Mouse (Mus musculus): ENCODE data around the gene Tmbim6. TPM values are rescaled to one million over a fixed set of nuclear protein-coding genes. Genes with fewer than 3 reads are reported as not detected.
A peak's percentile ranks its signal among the peaks of the same experiment; 100 is the strongest.

Gene Tmbim6
- 1,000 to 10,000 TPM; 1,029 to 1,509 TPM for polyA plus RNA-seq (2017; shearing (Covaris generic))

DNA sequence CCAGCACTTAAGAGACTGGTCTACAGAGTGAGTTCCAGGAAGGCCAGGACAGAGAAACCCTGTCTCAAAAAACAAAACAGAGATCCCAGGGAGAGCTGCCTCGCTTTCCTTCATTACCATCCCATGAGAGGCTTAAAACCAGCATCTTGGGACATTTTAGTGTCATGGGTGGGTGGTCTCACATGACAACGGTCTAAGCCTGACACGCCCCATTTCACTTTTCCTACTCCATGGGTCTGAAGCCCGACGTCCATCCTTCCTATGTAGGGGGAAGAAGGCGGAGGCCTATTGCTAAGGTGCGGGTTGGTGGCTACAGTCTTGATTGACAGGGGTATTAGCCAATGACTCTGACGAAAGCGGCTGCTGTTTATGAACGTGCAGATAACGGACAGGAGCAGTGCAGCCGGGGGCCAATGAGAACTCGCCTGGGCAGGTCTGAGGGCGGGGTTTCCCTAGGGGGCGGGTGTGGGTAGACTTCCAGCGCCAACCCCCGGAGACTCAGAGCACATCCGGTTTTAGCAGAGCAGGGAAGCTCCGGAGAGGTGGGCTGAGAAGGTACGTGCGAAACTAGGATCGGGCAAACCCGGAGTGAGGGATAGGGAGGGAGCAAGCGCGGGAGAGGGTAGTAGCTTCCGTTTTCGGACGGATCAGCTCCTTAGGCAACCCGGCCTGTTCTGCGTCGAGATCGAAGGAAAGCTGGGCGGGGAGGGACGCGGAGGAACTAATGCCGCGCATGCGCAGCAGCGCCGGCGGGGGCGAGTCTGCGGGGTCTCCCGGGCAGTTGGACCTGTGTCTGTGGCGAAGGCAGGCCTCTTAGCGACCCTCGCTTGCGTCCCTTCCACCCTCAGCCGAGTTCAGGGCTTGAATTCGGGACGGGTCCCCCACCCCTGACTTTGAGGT is at the start of gene Tmbim6:
Gene Tmbim6, plus strand, starts transcription at position 397 of the 900 bp plus-strand sequence.
- ATAC-seq: peak; percentile 95

DNA sequence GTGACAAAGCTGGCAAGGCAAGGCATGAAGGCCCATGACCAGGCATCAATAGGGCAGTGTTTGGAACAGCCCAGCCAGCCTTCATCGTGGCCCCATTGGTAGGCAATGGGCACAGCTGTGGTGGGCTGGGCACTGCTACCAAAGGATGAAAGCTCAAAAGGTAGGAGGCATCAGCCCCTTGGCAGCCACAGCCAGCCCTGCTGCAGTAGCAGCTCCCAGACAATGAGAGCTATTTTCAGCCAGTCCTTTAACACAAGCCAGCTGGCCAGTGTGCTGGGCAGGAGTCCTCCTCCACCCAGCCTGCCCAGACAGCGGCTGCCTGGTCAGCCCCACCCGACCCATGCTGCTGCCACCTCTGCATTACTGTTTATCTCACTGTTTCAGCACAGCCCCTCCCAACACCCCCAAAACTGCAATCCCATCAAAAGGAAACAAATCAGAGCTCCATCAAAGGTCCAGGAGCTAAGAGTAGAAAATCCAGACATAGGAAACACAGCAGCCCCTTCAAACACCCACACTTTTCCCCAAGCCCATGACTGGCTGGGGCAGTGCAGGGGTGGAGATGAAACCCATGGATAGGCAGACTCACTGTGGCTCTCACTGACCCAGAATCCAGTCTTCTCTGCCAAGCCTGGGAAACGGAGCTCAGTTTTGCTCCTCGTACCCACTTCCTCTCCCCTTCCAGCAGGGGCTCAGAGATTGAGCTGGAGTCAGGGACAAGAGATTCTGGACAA is 49.1 kb upstream of the Tmbim6 start:
- ATAC-seq: no peak

DNA sequence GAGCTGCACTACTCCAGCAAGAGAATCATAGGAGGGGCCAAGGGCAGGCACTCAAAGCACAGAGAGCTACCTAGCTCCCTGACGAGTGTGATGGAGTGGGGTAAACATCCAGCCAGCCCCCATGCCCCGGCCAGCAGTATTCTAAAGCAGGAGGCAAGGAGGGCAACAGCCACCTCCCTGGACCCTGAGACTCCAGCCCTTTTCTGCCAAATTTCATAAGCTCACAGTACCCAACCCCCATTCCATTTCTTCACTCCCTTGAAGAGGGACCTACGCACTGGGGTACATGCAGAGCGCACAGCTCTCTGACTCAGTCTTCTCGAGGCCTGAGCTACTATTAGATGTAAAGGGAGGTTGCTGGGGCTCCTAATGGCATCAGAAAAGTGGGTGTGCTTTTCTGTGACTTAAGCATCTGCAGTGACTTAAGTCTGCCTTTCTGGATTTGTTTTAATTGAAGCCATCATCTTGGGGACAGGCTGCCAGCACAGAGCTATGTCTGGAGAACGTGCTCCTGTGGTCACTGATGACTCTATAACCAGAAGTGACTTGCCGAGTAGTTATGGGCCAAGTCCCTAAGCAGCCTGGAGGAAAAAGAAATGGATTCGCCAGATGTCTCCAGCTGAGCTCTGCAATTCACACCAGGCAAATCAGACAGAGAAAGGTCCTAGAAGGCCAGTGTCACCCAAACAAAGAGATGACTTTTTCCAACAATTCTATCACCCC is 48.4 kb upstream of the Tmbim6 start:
- no peak for ATAC-seq

GRCm38 (mm10) chr15:99344961-99345360 is 47.7 kb upstream of the Tmbim6 start:
- no peak for ATAC-seq

- ATAC-seq: peak; percentile 51
Measured at GRCm38 (mm10) chr15:99351610-99352009, 41.1 kb upstream of the Tmbim6 start.

GRCm38 (mm10) chr15:99352306-99352705 is 40.4 kb upstream of the Tmbim6 start:
- ATAC-seq: no peak

GRCm38 (mm10) chr15:99355660-99356059 is 37.0 kb upstream of the Tmbim6 start:
- ATAC-seq: no peak

- no peak for ATAC-seq
Measured at GRCm38 (mm10) chr15:99356462-99356861, 36.2 kb upstream of the Tmbim6 start.

DNA sequence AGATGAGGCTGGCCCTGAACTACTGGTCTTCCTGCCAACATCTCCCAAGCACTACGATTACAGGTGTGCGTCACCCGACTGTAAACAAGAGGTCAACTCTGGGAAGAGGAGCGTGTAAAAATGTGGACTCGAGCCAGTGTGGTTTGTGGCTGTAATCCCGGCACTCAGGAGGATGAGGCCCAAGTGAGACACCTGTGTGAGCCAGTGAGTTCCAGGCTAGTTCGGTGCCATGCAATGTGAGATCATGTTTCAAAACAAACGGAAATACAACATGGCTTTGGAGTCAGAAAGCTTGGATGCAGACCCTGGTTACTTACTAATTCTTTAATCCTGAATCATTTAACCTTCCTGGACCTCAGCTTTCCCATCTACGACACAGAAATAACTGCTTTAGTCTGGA is 33.7 kb upstream of the Tmbim6 start:
- no peak for ATAC-seq

DNA sequence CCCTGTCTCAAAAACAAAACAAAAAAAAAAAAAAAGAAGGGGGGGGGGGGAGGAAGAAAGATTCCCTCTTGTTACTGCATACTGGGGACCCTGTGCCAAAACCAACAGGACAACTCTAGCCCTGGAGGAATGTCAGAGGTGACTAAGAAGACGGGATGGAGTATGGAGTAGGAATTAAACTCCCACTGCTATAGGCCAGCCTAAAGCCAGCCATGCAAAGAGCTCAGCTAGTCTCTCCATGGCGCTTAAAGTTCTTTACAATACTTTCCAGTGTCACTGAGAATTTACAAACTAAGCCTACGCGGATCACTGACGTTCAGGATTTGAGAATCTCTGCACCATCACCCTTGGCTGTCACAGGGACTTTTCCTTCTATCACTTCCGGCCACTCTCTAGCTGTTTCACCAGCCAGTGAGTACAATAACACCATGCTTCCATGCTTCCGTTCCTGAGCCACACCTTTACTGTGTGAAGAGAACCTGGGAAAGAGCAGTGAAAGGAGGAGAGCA is 28.6 kb upstream of the Tmbim6 start:
- ATAC-seq: peak; percentile 39

DNA sequence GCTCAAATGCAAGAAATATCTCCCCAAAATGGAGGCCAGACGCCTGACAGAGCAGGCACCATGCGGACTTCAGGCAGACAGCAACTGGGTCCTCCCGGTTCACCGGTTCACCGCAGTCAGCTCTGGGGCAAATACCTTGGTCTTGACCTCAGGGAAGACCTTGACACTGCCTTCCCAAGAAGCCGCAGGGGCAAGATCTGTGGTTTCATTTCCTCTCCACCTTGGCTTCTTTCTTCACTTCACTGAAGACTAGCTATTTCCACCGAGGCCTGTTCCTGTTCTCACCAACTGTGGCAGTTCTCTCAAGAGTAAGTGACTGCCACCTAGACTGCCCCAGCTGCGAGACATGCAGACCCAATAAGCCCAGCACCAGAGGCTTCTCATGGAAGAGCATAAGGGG is 27.8 kb upstream of the Tmbim6 start:
- ATAC-seq: peak; percentile 73

GRCm38 (mm10) chr15:99368583-99369266 is 24.0 kb upstream of the Tmbim6 start:
- no peak for ATAC-seq

DNA sequence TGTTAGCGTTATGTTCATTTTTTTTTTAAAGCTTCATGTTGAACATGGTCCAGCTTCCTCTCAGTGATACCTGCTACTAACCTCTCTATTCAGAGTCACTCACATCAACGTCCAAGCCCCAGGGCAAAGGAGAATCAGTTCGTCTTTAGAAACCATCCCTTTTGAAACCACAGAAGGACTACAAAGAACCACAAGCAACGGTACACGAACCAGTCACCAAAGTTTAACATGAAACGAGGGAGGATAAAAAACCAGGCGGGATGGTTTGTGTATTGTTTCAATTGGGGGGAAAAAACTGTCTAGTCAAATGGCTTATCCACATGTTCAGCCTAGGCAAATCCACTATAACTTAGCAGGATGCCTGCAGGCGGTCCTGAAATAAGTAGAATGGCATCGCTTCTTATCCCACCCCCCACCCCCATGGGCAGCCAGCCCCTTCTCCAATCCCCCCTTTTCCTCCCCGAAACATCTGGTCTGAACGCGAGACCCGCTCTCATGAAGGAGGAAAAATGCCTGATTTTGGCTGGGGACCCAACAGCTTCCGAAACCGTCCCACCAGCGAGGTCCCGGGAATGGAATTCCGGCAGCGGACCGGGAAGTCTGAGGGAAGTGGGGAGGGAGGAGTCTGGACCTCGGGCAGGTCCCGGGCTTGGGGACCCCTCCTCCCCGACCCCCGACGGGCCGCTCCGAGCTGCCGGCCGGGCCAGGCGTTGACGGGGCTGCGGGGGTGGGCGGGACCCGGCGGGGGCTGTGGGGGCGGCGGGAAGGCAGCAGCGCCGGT is 23.1 kb upstream of the Tmbim6 start:
- ATAC-seq: no peak

DNA sequence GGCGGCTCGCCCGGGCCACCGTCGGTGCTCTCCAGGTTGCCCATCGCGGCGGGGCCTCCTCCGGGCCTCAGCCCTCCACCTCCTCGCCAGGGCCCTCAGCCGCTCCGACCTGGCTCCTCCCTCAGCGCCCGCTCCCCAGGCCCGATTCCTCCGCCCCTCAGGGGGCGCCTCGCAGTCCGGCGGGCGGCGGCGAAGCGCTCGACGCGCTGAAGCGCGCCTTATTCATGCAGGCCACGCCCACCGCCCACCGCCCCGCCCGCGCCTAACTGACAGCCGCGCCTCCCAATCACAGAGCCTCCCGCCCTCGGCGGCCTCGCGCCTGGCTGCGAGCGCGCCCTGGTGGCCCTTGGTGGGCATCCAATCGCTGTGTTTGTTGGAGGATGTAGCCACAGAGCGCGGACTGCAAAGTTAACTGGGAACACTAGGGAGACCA is 22.4 kb upstream of the Tmbim6 start, which contains the start of gene Fmnl3:
Gene Fmnl3, minus strand, starts transcription at position 224 of the 433 bp plus-strand sequence.
- peak; percentile 96 for ATAC-seq

DNA sequence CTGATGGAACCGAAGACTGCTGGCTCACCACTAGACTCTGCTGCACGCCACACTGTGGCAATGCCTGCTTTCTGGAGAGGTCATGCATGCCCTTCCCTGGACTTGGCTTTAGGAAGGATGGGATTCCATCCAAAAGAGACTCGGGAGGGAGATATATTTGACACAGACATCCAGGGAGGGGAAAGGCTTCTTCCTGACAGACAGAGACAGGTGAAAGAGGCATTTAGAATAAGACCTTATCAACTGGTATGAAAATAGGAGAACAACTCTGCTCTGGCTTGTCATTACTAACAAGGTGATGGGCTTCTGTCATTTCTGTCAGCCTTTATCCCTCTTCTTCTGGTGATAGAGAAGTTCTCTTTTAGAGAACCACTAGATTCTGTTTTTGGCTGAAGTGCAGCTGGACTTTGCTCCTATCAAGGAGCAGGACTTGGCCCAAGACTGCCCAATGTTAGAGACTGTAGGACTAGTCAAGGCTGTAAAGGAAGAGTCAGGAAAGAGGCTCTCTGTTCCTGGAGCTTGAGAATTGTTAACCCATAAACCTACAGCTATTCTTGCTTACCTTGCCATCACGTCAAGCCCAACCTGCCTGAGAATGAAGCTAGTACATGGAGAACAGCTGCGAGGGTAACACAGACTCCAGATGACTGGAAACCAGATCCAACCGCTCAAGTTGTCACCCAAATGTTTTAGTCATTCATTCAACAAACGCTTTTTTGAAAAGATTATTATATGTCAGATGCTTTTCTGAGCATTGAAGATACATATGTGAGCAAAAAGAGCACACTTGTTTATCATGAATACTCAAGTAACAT is 20.9 kb upstream of the Tmbim6 start:
- ATAC-seq: no peak

GRCm38 (mm10) chr15:99372761-99373160 is 19.9 kb upstream of the Tmbim6 start:
- ATAC-seq: no peak

DNA sequence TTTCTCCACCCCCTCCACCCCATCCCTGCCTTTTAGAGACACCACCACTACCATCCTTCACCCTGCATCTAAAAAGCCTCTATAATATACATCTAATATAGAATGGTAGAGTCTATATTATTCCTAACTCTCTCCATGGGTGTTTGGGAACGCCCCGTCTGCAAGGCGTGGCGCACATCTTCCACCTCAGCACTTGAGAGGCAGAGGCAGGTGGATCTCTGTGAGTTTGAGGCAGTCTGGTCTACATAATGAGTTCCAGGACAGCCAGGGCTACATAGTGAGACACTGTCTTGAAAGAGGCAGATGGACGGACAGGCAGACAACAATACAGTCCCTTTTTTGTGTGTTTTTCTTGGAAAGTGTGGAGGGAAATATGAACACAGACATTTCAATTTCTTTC is 17.6 kb upstream of the Tmbim6 start:
- no peak for ATAC-seq

GRCm38 (mm10) chr15:99375581-99375980 is 17.1 kb upstream of the Tmbim6 start:
- no peak for ATAC-seq

- no peak for ATAC-seq
Measured at GRCm38 (mm10) chr15:99376240-99376639, 16.4 kb upstream of the Tmbim6 start.

GRCm38 (mm10) chr15:99382893-99383292 is 9.8 kb upstream of the Tmbim6 start:
- no peak for ATAC-seq

Measured in CD4-positive, CD25-positive, alpha-beta regulatory T cell, adult 4 months (primary cell).